Mouse (Mus musculus) heart, adult 2 months (tissue): ENCODE measurements around the gene Trip13.

Experiments
- CTCF ChIP-seq: fragments of 200-600 bp; IDR thresholded peaks from 2 replicates; pipeline ENCODE4 v1.8.1; 2022; ENCODE audit warnings: antibody characterized with exemption, mild to moderate bottlenecking, moderate library complexity
- EP300 ChIP-seq: fragments of 200-500 bp; IDR thresholded peaks from 2 replicates; pipeline ENCODE4 v1.6.1; 2011; ENCODE audit warnings: low read depth, low read length, control low read depth; ENCODE audit not compliant: insufficient read depth
- POLR2A ChIP-seq: fragments of 200-500 bp; IDR thresholded peaks from 2 replicates; pipeline ENCODE4 v1.6.1; 2011; ENCODE audit warnings: mild to moderate bottlenecking, low read depth, low read length, control low read depth; ENCODE audit not compliant: insufficient read depth

GRCm38 (mm10) chr13:73907683-73908412, 29.7 kb downstream of the Trip13 start:
- TF ChIP-seq POLR2A (no peak), CTCF (peak; percentile 86), EP300 (0 out of 2 replicates have a peak, but pooled peaks have one; percentile 62)
